Mouse (Mus musculus) C2C12 (cell line): Measurements from ENCODE around the gene Sdf2l1. TPM values are rescaled to one million over a fixed set of nuclear protein-coding genes. Genes with fewer than 3 reads are reported as not detected.
"Not testable (repeated sequence)": the region's sequence is repeated elsewhere in the genome, so short reads cannot be mapped to it uniquely, and the experiment has no call there.

Source experiments
- H3K27me3 ChIP-seq: one replicate; pipeline ENCODE4 v1.6.1; 2011; ENCODE audit not compliant: control insufficient read depth, insufficient read depth, insufficient read length
- H3K36me3 ChIP-seq: one replicate; pipeline ENCODE4 v1.6.1; 2011; ENCODE audit not compliant: control insufficient read depth, insufficient read depth
- H3K4me3 ChIP-seq: one replicate; pipeline ENCODE4 v1.5.1; 2011; ENCODE audit warnings: mild to moderate bottlenecking, control low read depth; ENCODE audit not compliant: poor library complexity, insufficient read depth, severe bottlenecking
- H3K79me2 ChIP-seq: one replicate; pipeline ENCODE4 v1.6.1; 2011; ENCODE audit not compliant: control insufficient read depth, insufficient read depth
- H3K79me3 ChIP-seq: one replicate; pipeline ENCODE4 v1.6.1; 2011; ENCODE audit warnings: low read depth, control low read depth
- H3ac ChIP-seq: one replicate; pipeline ENCODE3; 2011; ENCODE audit warnings: low read depth; ENCODE audit not compliant: control insufficient read depth, insufficient read length
- CEBPB ChIP-seq: IDR thresholded peaks from one replicate; pipeline ENCODE4 v1.6.1; 2011; ENCODE audit warnings: low read depth, mild to moderate bottlenecking, control low read depth, moderate library complexity
- CTCF ChIP-seq: IDR thresholded peaks from one replicate; pipeline ENCODE4 v1.5.1; 2011; ENCODE audit not compliant: control insufficient read depth, insufficient read depth, insufficient read length
- FOSL1 ChIP-seq: IDR thresholded peaks from one replicate; pipeline ENCODE4 v1.8.0; 2011; ENCODE audit warnings: mild to moderate bottlenecking, low read length; ENCODE audit not compliant: poor library complexity, insufficient read depth, severe bottlenecking
- MAX ChIP-seq: IDR thresholded peaks from one replicate; pipeline ENCODE4 v1.6.1; 2011; ENCODE audit warnings: mild to moderate bottlenecking, control low read depth
- MYOD1 ChIP-seq: IDR thresholded peaks from one replicate; pipeline ENCODE4 v1.6.1; 2011; ENCODE audit warnings: low read depth; ENCODE audit not compliant: control insufficient read depth, insufficient read length
- MYOG ChIP-seq: IDR thresholded peaks from one replicate; pipeline ENCODE4 v1.6.1; 2011; ENCODE audit not compliant: control insufficient read depth, insufficient read length; ENCODE audit errors: extremely low read depth
- USF1 ChIP-seq: IDR thresholded peaks from one replicate; pipeline ENCODE4 v1.6.1; 2011; ENCODE audit warnings: low read depth, mild to moderate bottlenecking, control low read depth, moderate library complexity
- polyA plus RNA-seq: library from polyadenylated mRNA; unstranded; fragments of >200 nt; fragmentation: generic; extraction: Trizol; gene quantifications from one replicate; pipeline ENCODE4 v1.2.1, GENCODE M21; 2012; ENCODE audit warnings: missing spikeins

Sdf2l1 gene
- polyA plus RNA-seq, 1 experiment: 41.1 TPM

- no peaks in the 10 kb centered on the region for H3K27me3 ChIP-seq
- H3K79me3 ChIP-seq: peaks cover 63% of the 10 kb centered on the region
- no peak overlapping the region for H3ac ChIP-seq
- TF ChIP-seq FOSL1 (no peak), MYOD1 (no peak), MAX (no peak), CTCF (no peak), USF1 (no peak), MYOG (no peak), CEBPB (no peak)
- H3K36me3 ChIP-seq: peaks cover 70% of the 10 kb centered on the region
- H3K79me2 ChIP-seq: peaks cover 100% of the 10 kb centered on the region
- H3K4me3 ChIP-seq: no peak overlapping the region
These were observed 35.0 kb upstream of the Sdf2l1 start for GRCm38 (mm10) chr16:17167179-17167578.

- not testable (repeated sequence) for H3K4me3 ChIP-seq, H3K27me3 ChIP-seq, H3ac ChIP-seq
- peaks cover 99% of the 10 kb centered on the region for H3K79me2 ChIP-seq
- H3K79me3 ChIP-seq: peaks cover 56% of the 10 kb centered on the region
- H3K36me3 ChIP-seq: peaks cover 65% of the 10 kb centered on the region
These were observed 33.3 kb upstream of the Sdf2l1 start for GRCm38 (mm10) chr16:17165478-17165877.

GRCm38 (mm10) chr16:17154346-17154745 is 22.2 kb upstream of the Sdf2l1 start:
- H3K79me2 ChIP-seq: peaks cover 27% of the 10 kb centered on the region
- H3K36me3 ChIP-seq: peaks cover 66% of the 10 kb centered on the region
- H3K4me3 ChIP-seq: no peak overlapping the region
- H3ac ChIP-seq: no peak overlapping the region
- H3K79me3 ChIP-seq: peaks cover 9% of the 10 kb centered on the region
- TF ChIP-seq MYOD1: no peak
- no peak for TF ChIP-seq USF1
- H3K27me3 ChIP-seq: no peaks in the 10 kb centered on the region

- TF ChIP-seq MYOD1: no peak
- no peak for TF ChIP-seq CTCF
- no peak for TF ChIP-seq MAX
- no peak for TF ChIP-seq MYOG
- TF ChIP-seq CEBPB: no peak
- TF ChIP-seq FOSL1: no peak
- no peak for TF ChIP-seq USF1
- H3K27me3 ChIP-seq: no peaks in the 10 kb centered on the region
- no peak overlapping the region for H3ac ChIP-seq
- H3K79me3 ChIP-seq: peaks cover 2% of the 10 kb centered on the region
- H3K4me3 ChIP-seq: no peak overlapping the region
- peaks cover 7% of the 10 kb centered on the region for H3K79me2 ChIP-seq
- H3K36me3 ChIP-seq: peaks cover 42% of the 10 kb centered on the region
These were observed 19.7 kb upstream of the Sdf2l1 start for GRCm38 (mm10) chr16:17151874-17152273.

GRCm38 (mm10) chr16:17150520-17151258 is 18.5 kb upstream of the Sdf2l1 start:
- Histone ChIP-seq H3ac (no peak overlapping the region), H3K36me3 (peaks cover 34% of the 10 kb centered on the region), H3K27me3 (no peaks in the 10 kb centered on the region), H3K4me3 (no peak overlapping the region), H3K79me3 (no peaks in the 10 kb centered on the region), H3K79me2 (no peaks in the 10 kb centered on the region)
- TF ChIP-seq MYOG: no peak
- no peak for TF ChIP-seq USF1

- H3K36me3 ChIP-seq: peaks cover 14% of the 10 kb centered on the region
- no peaks in the 10 kb centered on the region for H3K27me3 ChIP-seq
- no peaks in the 10 kb centered on the region for H3K79me3 ChIP-seq
- no peaks in the 10 kb centered on the region for H3K79me2 ChIP-seq
- H3ac ChIP-seq: no peak overlapping the region
- no peak for TF ChIP-seq CEBPB
- no peak for TF ChIP-seq USF1
- TF ChIP-seq MAX: no peak
- TF ChIP-seq FOSL1: no peak
- TF ChIP-seq MYOD1: no peak
- TF ChIP-seq MYOG: no peak
- TF ChIP-seq CTCF: no peak
- peak overlapping the region; percentile 11 for H3K4me3 ChIP-seq
These were observed 15.9 kb upstream of the Sdf2l1 start for GRCm38 (mm10) chr16:17148084-17148483.
